Mouse (Mus musculus) erythroblast, embryonic 14.5 days (primary cell): ENCODE results near the gene Gm11020.

Source experiments
- GATA1 ChIP-seq: IDR thresholded peaks from 2 replicates; pipeline ENCODE4 v1.6.1; 2012; ENCODE audit warnings: low read length, inconsistent platforms, mixed read lengths
- TAL1 ChIP-seq: IDR thresholded peaks from 3 replicates; pipeline ENCODE4 v1.6.1; 2012; ENCODE audit warnings: low read length, inconsistent platforms, mixed read lengths

- TF ChIP-seq GATA1, result no peak
- TF ChIP-seq TAL1, result no peak
Measured at GRCm38 (mm10) chr8:104369591-104369990, 48.2 kb downstream of the Gm11020 start.
